Mouse (Mus musculus) forebrain, embryonic 13.5 days (tissue): Measurements from ENCODE around the gene Tfdp2. TPM values are rescaled to one million over a fixed set of nuclear protein-coding genes. Genes with fewer than 3 reads are reported as not detected.
"Not testable (repeated sequence)": the region's sequence is repeated elsewhere in the genome, so short reads cannot be mapped to it uniquely, and the experiment has no call there.

Experiments used
- ATAC-seq: fragments of 200-750 bp; cut with Nextera tagmentation; 2 replicates; pipeline ENCODE4 v1.8.0; 2017
- H3K27ac ChIP-seq: fragments of 300-500 bp; sonication (generic); 2 replicates; pipeline ENCODE4 v1.5.1; 2015; ENCODE audit warnings: inconsistent platforms, mild to moderate bottlenecking, moderate library complexity
- H3K27me3 ChIP-seq: fragments of 300-500 bp; sonication (generic); 2 replicates; pipeline ENCODE4 v1.6.1; 2015; ENCODE audit warnings: mild to moderate bottlenecking, inconsistent platforms
- H3K36me3 ChIP-seq: fragments of 300-500 bp; sonication (generic); 2 replicates; pipeline ENCODE4 v1.6.1; 2015; ENCODE audit warnings: mild to moderate bottlenecking, inconsistent platforms; ENCODE audit not compliant: poor library complexity, severe bottlenecking
- H3K4me1 ChIP-seq: fragments of 300-500 bp; sonication (generic); 2 replicates; pipeline ENCODE4 v1.6.1; 2015; ENCODE audit warnings: inconsistent platforms
- H3K4me2 ChIP-seq: fragments of 300-500 bp; sonication (generic); 2 replicates; pipeline ENCODE4 v1.6.1; 2015; ENCODE audit warnings: inconsistent platforms, mild to moderate bottlenecking, moderate library complexity
- H3K4me3 ChIP-seq: fragments of 300-500 bp; sonication (generic); 2 replicates; pipeline ENCODE4 v1.5.1; 2015; ENCODE audit warnings: mild to moderate bottlenecking, inconsistent platforms
- H3K9ac ChIP-seq: fragments of 300-500 bp; sonication (generic); 2 replicates; pipeline ENCODE4 v1.6.1; 2015; ENCODE audit warnings: mild to moderate bottlenecking, inconsistent platforms
- H3K9me3 ChIP-seq: fragments of 300-500 bp; sonication (generic); replicated peaks from 2 replicates; pipeline ENCODE4 v1.6.1; 2016; ENCODE audit warnings: inconsistent platforms
- WGBS: fragments of 180-500 bp; shearing (Covaris S2); methylation state at CpG from one replicate; pipeline ENCODE4 v1.1.7; 2015; 5-methylcytosine and 5-hydroxymethylcytosine counted together
- polyA plus RNA-seq: library from polyadenylated mRNA; unstranded; fragments of >200 nt; fragmentation: Nextera tagmentation; extraction: Ambion mirVana; gene quantifications from 2 replicates; pipeline ENCODE4 v1.2.1, GENCODE M21; 2015

Gene Tfdp2
- 47.2 and 50.5 TPM in 2 replicates for polyA plus RNA-seq

DNA sequence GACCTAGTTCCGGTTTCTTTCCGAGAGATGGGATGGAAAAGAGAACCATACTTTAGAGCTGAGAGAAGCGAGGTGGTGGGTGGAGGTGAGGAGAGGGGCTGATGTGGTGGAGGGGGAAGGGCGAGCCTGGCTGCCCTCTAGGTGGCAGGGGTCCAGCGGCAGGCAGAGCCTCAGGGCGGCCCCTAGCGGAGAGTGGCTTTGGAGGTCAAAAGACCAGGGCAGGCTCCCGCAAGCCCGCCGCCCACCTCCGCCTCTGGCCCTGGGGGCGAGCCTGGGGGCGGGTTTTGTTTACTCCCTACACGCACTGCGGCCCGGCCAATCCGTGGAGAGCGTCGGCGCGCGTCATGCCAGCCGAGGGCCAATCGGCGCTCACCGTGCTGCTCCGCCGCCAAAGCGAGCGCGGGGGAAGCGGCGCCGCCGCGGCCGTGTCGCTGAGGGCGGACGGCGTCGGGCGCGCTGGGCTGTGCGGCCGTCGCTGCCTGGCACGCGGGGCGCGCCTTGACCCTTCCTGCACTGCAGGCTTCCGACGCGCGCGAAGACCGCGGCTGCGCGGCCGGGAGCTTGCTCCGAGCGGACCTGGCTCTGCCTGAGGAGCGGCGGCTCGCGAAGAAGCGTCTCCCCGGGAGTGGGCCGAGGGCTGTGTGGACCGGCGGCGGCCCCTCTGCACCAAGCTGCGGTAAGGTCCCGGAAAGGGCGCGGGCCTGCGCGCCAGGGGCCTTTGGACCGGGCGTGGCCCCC lies at the start of gene Tfdp2:
Tfdp2 (plus strand) TSS at position 391 of the 738 bp plus-strand sequence.
- H3K9me3 ChIP-seq = no peaks in the 10 kb centered on the region
- H3K4me1 ChIP-seq = peaks cover 19% of the 10 kb centered on the region
- ATAC-seq = peak; percentile 100
- H3K9ac ChIP-seq = peak within 1 kb of the TSS; percentile 83
- H3K36me3 ChIP-seq = no peaks in the 10 kb centered on the region
- peak within 1 kb of the TSS; percentile 51 for H3K27ac ChIP-seq
- H3K4me3 ChIP-seq = peak within 1 kb of the TSS; percentile 84
- under 1% methylated on average over 75 of the region's 81 CpGs for WGBS
- H3K27me3 ChIP-seq = no peaks in the 10 kb centered on the region
- peak within 1 kb of the TSS; percentile 98 for H3K4me2 ChIP-seq

DNA sequence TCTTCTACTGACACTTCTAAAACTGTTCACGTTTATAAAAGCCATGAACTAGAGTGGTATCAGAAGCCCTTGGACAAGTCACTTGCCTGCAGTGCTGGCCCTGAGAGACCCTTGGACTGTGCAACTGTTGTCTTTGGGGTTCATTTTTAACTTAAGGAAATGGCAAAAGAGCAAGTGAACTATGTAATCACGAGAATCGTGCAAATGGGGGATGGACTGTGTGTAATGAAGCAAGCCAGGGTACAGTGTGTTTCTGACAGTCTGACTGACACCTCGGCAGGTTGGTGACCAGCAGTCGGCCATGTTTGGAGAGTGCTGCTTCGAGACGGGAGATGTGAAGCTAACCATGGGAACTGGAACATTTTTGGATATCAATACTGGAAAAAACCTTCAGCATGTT lies 43.3 kb upstream of the Tfdp2 start:
- Histone ChIP-seq H3K9me3 (no peaks in the 10 kb centered on the region), H3K9ac (no peak overlapping the region), H3K27me3 (no peaks in the 10 kb centered on the region), H3K4me1 (no peaks in the 10 kb centered on the region), H3K27ac (no peak overlapping the region), H3K4me3 (no peak overlapping the region), H3K4me2 (no peak overlapping the region), H3K36me3 (no peaks in the 10 kb centered on the region)
- 90% methylated on average over 7 of the region's 7 CpGs for WGBS
- ATAC-seq = no peak

- no peak for ATAC-seq
- Histone ChIP-seq H3K36me3 (no peaks in the 10 kb centered on the region), H3K9me3 (no peaks in the 10 kb centered on the region), H3K4me2 (no peak overlapping the region), H3K27ac (no peak overlapping the region), H3K9ac (no peak overlapping the region), H3K27me3 (no peaks in the 10 kb centered on the region), H3K4me1 (no peaks in the 10 kb centered on the region), H3K4me3 (no peak overlapping the region)
- WGBS = 66% methylated on average over 4 of the region's 4 CpGs
Measured at GRCm38 (mm10) chr9:96158431-96158830, 37.6 kb upstream of the Tfdp2 start.

- Histone ChIP-seq H3K27ac (no peak overlapping the region), H3K4me3 (no peak overlapping the region), H3K4me1 (no peaks in the 10 kb centered on the region), H3K9ac (no peak overlapping the region), H3K36me3 (no peaks in the 10 kb centered on the region), H3K9me3 (no peaks in the 10 kb centered on the region), H3K4me2 (no peak overlapping the region), H3K27me3 (no peaks in the 10 kb centered on the region)
- no peak for ATAC-seq
- WGBS = 76% methylated on average over 3 of the region's 3 CpGs
Measured at GRCm38 (mm10) chr9:96159047-96159446, 37.0 kb upstream of the Tfdp2 start.

GRCm38 (mm10) chr9:96160767-96161166 lies 35.3 kb upstream of the Tfdp2 start:
- 88% methylated on average over 3 of the region's 3 CpGs for WGBS
- no peak overlapping the region for H3K4me2 ChIP-seq
- no peak for ATAC-seq

GRCm38 (mm10) chr9:96162421-96162820 lies 33.7 kb upstream of the Tfdp2 start:
- Histone ChIP-seq H3K27ac (no peak overlapping the region), H3K36me3 (no peaks in the 10 kb centered on the region), H3K4me1 (no peaks in the 10 kb centered on the region; the same call in 1 of the 2 replicates), H3K4me2 (no peak overlapping the region), H3K27me3 (no peaks in the 10 kb centered on the region), H3K9ac (no peak overlapping the region), H3K9me3 (no peaks in the 10 kb centered on the region), H3K4me3 (no peak overlapping the region)
- 75% methylated on average over 5 of the region's 5 CpGs for WGBS
- ATAC-seq = no peak

More at GRCm38 (mm10) chr9:96160767-96161166, 35.3 kb upstream of the Tfdp2 start:
- H3K27me3 ChIP-seq = no peaks in the 10 kb centered on the region
- H3K4me1 ChIP-seq = no peaks in the 10 kb centered on the region
- no peaks in the 10 kb centered on the region for H3K9me3 ChIP-seq
- H3K27ac ChIP-seq = no peak overlapping the region
- no peak overlapping the region for H3K4me3 ChIP-seq
- no peaks in the 10 kb centered on the region for H3K36me3 ChIP-seq
- no peak overlapping the region for H3K9ac ChIP-seq

GRCm38 (mm10) chr9:96163443-96163842 lies 32.6 kb upstream of the Tfdp2 start:
- H3K27ac ChIP-seq = no peak overlapping the region
- H3K4me3 ChIP-seq = no peak overlapping the region
- H3K9ac ChIP-seq = no peak overlapping the region
- no peaks in the 10 kb centered on the region for H3K27me3 ChIP-seq
- H3K36me3 ChIP-seq = no peaks in the 10 kb centered on the region
- no peak for ATAC-seq
- WGBS = over 99% methylated on average over 7 of the region's 7 CpGs
- no peak overlapping the region for H3K4me2 ChIP-seq
- H3K4me1 ChIP-seq = no peaks in the 10 kb centered on the region; the same call in 1 of the 2 replicates
- H3K9me3 ChIP-seq = no peaks in the 10 kb centered on the region

DNA sequence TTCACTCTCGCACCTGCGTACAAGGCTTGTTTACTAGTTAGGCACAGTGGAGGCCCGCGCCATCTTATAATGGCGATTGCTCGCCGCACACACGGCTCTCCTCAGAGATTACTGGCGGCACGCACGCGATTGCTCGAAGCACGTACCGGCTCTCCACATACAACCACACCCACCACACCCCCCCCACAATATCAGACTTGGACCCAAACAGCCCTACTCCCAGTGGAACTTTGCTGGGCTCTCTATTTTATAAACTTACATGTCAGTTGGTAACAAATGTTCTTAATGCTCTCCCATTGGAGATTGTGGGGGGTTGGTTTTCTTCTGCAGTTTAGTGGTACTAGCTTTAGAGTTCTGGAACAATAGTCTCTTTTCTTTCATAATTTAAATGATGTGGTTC lies 32.1 kb upstream of the Tfdp2 start:
- H3K27ac ChIP-seq, H3K36me3 ChIP-seq, H3K4me3 ChIP-seq, H3K9ac ChIP-seq, H3K4me2 ChIP-seq, H3K9me3 ChIP-seq, H3K4me1 ChIP-seq, H3K27me3 ChIP-seq, ATAC-seq: not testable (repeated sequence)
- WGBS = 97% methylated on average over 15 of the region's 15 CpGs

DNA sequence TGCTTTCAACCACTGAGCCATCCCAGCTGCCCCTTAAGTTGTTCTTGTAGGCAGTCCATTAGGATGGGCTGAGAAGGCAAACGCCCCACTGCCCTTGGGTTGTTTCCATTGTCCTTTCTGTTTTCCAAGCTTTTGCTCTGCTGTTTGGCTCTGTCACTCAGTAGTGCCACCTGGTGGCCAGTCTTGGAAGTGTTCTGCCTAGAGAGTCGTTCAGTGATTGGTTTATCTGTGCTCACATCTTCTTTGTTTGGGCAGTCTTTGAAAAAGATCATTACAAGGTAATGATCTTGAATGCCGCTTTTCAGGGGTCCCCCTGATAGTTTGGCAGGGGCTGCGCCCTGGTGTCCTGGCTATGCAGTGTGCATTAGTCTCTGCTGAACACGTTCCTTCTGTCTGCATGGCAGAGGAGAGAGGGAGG lies 28.9 kb upstream of the Tfdp2 start:
- Histone ChIP-seq H3K4me1 (no peaks in the 10 kb centered on the region; the same call in 1 of the 2 replicates), H3K36me3 (no peaks in the 10 kb centered on the region), H3K27me3 (no peaks in the 10 kb centered on the region), H3K27ac (no peak overlapping the region), H3K4me3 (no peak overlapping the region), H3K4me2 (peak overlapping the region; percentile 22; the same call in 1 of the 2 replicates), H3K9ac (no peak overlapping the region), H3K9me3 (no peaks in the 10 kb centered on the region)
- peak; percentile 59; the same call in 1 of the 2 replicates for ATAC-seq
- 7% methylated on average over 5 of the region's 5 CpGs for WGBS

DNA sequence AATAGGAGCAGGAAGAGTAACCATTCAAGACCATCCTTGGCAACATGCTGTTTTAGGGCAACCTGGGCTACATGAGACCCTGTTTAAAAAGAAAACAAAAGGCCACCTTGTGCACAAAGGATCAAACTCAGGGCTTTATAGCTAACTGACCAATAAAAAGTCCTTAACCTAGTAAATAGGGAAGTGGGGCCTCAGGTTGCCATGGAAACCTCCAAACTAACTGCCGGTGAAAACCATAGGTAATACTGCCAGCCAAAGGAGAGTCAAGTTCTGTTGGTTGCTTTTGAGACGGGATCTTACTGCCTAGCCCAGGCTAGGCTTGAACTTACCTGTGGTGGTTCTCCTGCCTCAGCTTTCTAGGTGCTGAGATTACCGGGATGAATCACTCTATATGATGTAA lies 25.5 kb upstream of the Tfdp2 start:
- no peak overlapping the region for H3K9ac ChIP-seq
- H3K4me1 ChIP-seq = no peaks in the 10 kb centered on the region; the same call in 1 of the 2 replicates
- no peaks in the 10 kb centered on the region for H3K9me3 ChIP-seq
- H3K27ac ChIP-seq = no peak overlapping the region
- no peak for ATAC-seq
- no peak overlapping the region for H3K4me3 ChIP-seq
- H3K36me3 ChIP-seq = no peaks in the 10 kb centered on the region
- no peak overlapping the region for H3K4me2 ChIP-seq
- H3K27me3 ChIP-seq = no peaks in the 10 kb centered on the region
- WGBS = 64% methylated on average over 3 of the region's 3 CpGs

GRCm38 (mm10) chr9:96184909-96185308 lies 11.2 kb upstream of the Tfdp2 start:
- Histone ChIP-seq H3K4me1 (no peaks in the 10 kb centered on the region), H3K4me3 (no peak overlapping the region), H3K4me2 (no peak overlapping the region), H3K36me3 (no peaks in the 10 kb centered on the region), H3K27me3 (no peaks in the 10 kb centered on the region), H3K27ac (no peak overlapping the region), H3K9me3 (no peaks in the 10 kb centered on the region), H3K9ac (no peak overlapping the region)
- ATAC-seq = no peak
- WGBS = 89% methylated on average over 4 of the region's 4 CpGs

DNA sequence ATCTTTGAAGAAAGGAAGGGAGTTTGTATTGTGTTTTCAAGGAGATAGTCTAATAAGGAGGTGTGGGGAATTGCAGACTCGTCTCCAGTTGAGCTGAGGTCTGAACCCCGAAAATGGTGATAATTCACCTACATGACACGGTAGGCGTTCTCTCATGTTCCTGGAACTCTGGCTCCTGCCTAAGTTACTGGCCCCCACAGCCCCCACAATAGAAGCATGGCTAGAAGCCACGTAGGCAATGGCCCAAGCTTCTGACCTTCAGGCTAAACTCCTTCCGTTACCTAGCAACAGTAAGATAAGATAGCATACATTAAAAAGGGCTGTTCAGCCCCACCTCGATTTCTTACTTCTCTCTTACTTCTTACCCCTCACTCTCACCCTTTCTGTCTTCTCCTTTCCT lies 9.4 kb upstream of the Tfdp2 start:
- Histone ChIP-seq H3K4me3 (no peak overlapping the region), H3K4me2 (no peak overlapping the region), H3K9ac (no peak overlapping the region), H3K27ac (no peak overlapping the region), H3K4me1 (no peaks in the 10 kb centered on the region), H3K9me3 (no peaks in the 10 kb centered on the region), H3K36me3 (no peaks in the 10 kb centered on the region), H3K27me3 (no peaks in the 10 kb centered on the region)
- WGBS = 76% methylated on average over 7 of the region's 7 CpGs
- ATAC-seq = no peak
